Mouse (Mus musculus) small intestine, adult 2 months (tissue): ENCODE measurements around the gene Large1.

Experiments used
- CTCF ChIP-seq: fragments of 200-500 bp; IDR thresholded peaks from 2 replicates; pipeline ENCODE4 v1.5.1; 2012; ENCODE audit warnings: low read depth, mild to moderate bottlenecking, control low read depth, inconsistent platforms, low read length, moderate library complexity, mixed read lengths; ENCODE audit not compliant: insufficient replicate concordance, insufficient read length; ENCODE audit errors: extremely low read depth
- POLR2A ChIP-seq: fragments of 200-500 bp; IDR thresholded peaks from 2 replicates; pipeline ENCODE4 v1.6.1; 2012; ENCODE audit warnings: low read depth, mild to moderate bottlenecking, control low read depth, inconsistent platforms, low read length, moderate library complexity

DNA sequence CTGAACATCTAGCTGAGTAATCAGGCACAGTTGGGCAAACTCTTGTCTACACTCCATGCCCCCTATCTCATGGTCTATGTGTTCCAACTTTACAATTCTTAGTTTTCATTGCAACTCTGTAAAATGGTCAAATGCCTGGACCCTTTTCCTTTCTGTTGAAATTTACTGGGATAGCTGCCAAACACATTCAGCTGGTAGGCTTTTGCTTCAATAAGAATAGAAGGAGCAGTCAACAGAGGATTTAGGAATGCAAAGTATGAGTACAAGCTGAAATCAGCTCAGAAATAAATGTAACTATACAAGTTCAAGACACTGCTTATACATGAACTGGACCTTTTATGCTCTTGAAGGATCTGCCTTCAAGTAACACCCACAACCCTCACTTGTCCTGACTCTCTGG is 146.5 kb downstream of the Large1 start:
- TF ChIP-seq POLR2A (no peak), CTCF (no peak)
